Mouse (Mus musculus): ENCODE measurements around the gene Sf3a2.
A peak's percentile ranks its signal among the peaks of the same experiment; 100 is the strongest.
"Not testable (repeated sequence)": the region's sequence is repeated elsewhere in the genome, so short reads cannot be mapped to it uniquely, and the experiment has no call there.

Sf3a2 gene

GRCm38 (mm10) chr10:80805925-80806324 lies 7.9 kb downstream of the Sf3a2 start:
- peak; percentile 86 to 88 for DNase-seq

GRCm38 (mm10) chr10:80806341-80807056 lies 8.5 kb downstream of the Sf3a2 start:
- DNase-seq, result no peak

- DNase-seq, result peak; percentile 43 to 51
Observed at GRCm38 (mm10) chr10:80807057-80807627, 9.1 kb downstream of the Sf3a2 start.

- DNase-seq, result no peak
Observed at GRCm38 (mm10) chr10:80808099-80808984, 10.3 kb downstream of the Sf3a2 start.

- no peak for DNase-seq
Observed at GRCm38 (mm10) chr10:80808985-80809632, 11.1 kb downstream of the Sf3a2 start.

- no peak for DNase-seq
Observed at GRCm38 (mm10) chr10:80810084-80810483, 12.1 kb downstream of the Sf3a2 start.

- DNase-seq, result no peak
Observed at GRCm38 (mm10) chr10:80812391-80813041, 14.5 kb downstream of the Sf3a2 start.

GRCm38 (mm10) chr10:80813366-80813765 lies 15.4 kb downstream of the Sf3a2 start, which contains the start of gene Jsrp1:
TSS of gene Jsrp1 (minus strand) at chr10:80813498.
- DNase-seq, result no peak

- DNase-seq, result no peak
Observed at GRCm38 (mm10) chr10:80814800-80815199, 16.8 kb downstream of the Sf3a2 start.

- not testable (repeated sequence) for DNase-seq
Observed at GRCm38 (mm10) chr10:80816303-80816702, 18.3 kb downstream of the Sf3a2 start.

- no peak for DNase-seq
Observed at GRCm38 (mm10) chr10:80817164-80817563, 19.2 kb downstream of the Sf3a2 start.

- DNase-seq, result not testable (repeated sequence)
Observed at GRCm38 (mm10) chr10:80817955-80818354, 20.0 kb downstream of the Sf3a2 start.

GRCm38 (mm10) chr10:80818599-80819281 lies 20.7 kb downstream of the Sf3a2 start:
- no peak for DNase-seq

- no peak for DNase-seq
Observed at GRCm38 (mm10) chr10:80819406-80819805, 21.4 kb downstream of the Sf3a2 start.

- DNase-seq, result peak; percentile 55 to 64
Observed at GRCm38 (mm10) chr10:80821991-80822390, 24.0 kb downstream of the Sf3a2 start.

GRCm38 (mm10) chr10:80822528-80822927 lies 24.5 kb downstream of the Sf3a2 start:
- no peak for DNase-seq

- no peak for DNase-seq
Observed at GRCm38 (mm10) chr10:80823316-80823715, 25.3 kb downstream of the Sf3a2 start.

- DNase-seq, result peak in 1 of 2 experiments; percentile 36
Observed at GRCm38 (mm10) chr10:80823847-80824643, 26.0 kb downstream of the Sf3a2 start.

GRCm38 (mm10) chr10:80824827-80825226 lies 26.8 kb downstream of the Sf3a2 start:
- no peak for DNase-seq

- peak; percentile 99 for DNase-seq
Observed at GRCm38 (mm10) chr10:80826151-80827062, 28.4 kb downstream of the Sf3a2 start, which contains the start of gene Oaz1. TSS of gene Oaz1 (plus strand) at chr10:80826656.
